Mouse (Mus musculus) hindbrain, postnatal 0 days (tissue): ENCODE results near the gene Ipo9. TPM values are rescaled to one million over a fixed set of nuclear protein-coding genes. Genes with fewer than 3 reads are reported as not detected.

Experiments
- ATAC-seq: fragments of 200-750 bp; cut with Nextera tagmentation; 2 replicates; pipeline ENCODE4 v1.8.0; 2017; ENCODE audit warnings: mild to moderate bottlenecking, moderate TSS enrichment, moderate library complexity
- DNase-seq: peaks from one replicate; pipeline ENCODE4 v3.0.0-alpha.2; 2015; ENCODE audit warnings: low spot score
- H3K27ac ChIP-seq: fragments of 300-500 bp; sonication (generic); 2 replicates; pipeline ENCODE4 v1.5.1; 2014; ENCODE audit warnings: mild to moderate bottlenecking
- H3K27me3 ChIP-seq: fragments of 300-500 bp; sonication (generic); 2 replicates; pipeline ENCODE4 v1.6.1; 2014; ENCODE audit warnings: low read length, mixed read lengths; ENCODE audit not compliant: insufficient read depth
- H3K36me3 ChIP-seq: fragments of 300-500 bp; sonication (generic); 2 replicates; pipeline ENCODE4 v1.6.1; 2014; ENCODE audit warnings: low read length, mixed read lengths; ENCODE audit not compliant: insufficient read depth
- H3K4me1 ChIP-seq: fragments of 300-500 bp; sonication (generic); 2 replicates; pipeline ENCODE4 v1.6.1; 2014; ENCODE audit warnings: antibody characterized with exemption, low read length, mixed read lengths; ENCODE audit not compliant: insufficient read depth
- H3K4me2 ChIP-seq: fragments of 300-500 bp; sonication (generic); 2 replicates; pipeline ENCODE4 v1.6.1; 2014; ENCODE audit warnings: low read depth, mild to moderate bottlenecking, low read length, moderate library complexity, mixed read lengths
- H3K4me3 ChIP-seq: fragments of 300-500 bp; sonication (generic); 2 replicates; pipeline ENCODE4 v1.5.1; 2014; ENCODE audit warnings: low read length
- H3K9ac ChIP-seq: fragments of 300-500 bp; sonication (generic); replicated peaks from 2 replicates; pipeline ENCODE4 v1.6.1; 2014; ENCODE audit warnings: mild to moderate bottlenecking, low read length, moderate library complexity, mixed read lengths
- H3K9me3 ChIP-seq: fragments of 300-500 bp; sonication (generic); 2 replicates; pipeline ENCODE4 v1.6.1; 2016; ENCODE audit warnings: low read length, mixed read lengths
- CTCF ChIP-seq: IDR thresholded peaks from 2 replicates; pipeline ENCODE4 v1.5.1; 2016; ENCODE audit warnings: antibody characterized with exemption, control low read depth, low read depth
- WGBS: fragments of 180-500 bp; shearing (Covaris S2); extraction: QIAGEN DNeasy Blood & Tissue Kit; methylation state at CpG from one replicate; pipeline ENCODE4 v1.1.7; 2014; 5-methylcytosine and 5-hydroxymethylcytosine counted together
- polyA plus RNA-seq: library from polyadenylated mRNA; unstranded; fragments of >200 nt; fragmentation: Nextera tagmentation; extraction: Ambion mirVana; gene quantifications from 2 replicates; pipeline ENCODE4 v1.2.1, GENCODE M21; 2015
- total RNA-seq: library from RNA; depleted of rRNA; stranded (reverse); fragments of >200 nt; gene quantifications from 2 replicates; pipeline ENCODE4 v1.2.3, GENCODE M21; 2014; rRNA removed

Gene Ipo9
- total RNA-seq (118 and 134 TPM in 2 replicates), polyA plus RNA-seq (90.9 and 91.1 TPM in 2 replicates)

- TF ChIP-seq CTCF = peak; percentile 70
- DNase-seq = peak; percentile 98
- ATAC-seq = peak; percentile 96
- Histone ChIP-seq H3K27ac (peak within 1 kb of the TSS; percentile 91), H3K4me1 (peaks cover 19% of the 10 kb centered on the region), H3K9ac (peak within 1 kb of the TSS; percentile 91), H3K36me3 (no peaks in the 10 kb centered on the region; the same call in 1 of the 2 replicates), H3K9me3 (no peaks in the 10 kb centered on the region), H3K4me3 (peak within 1 kb of the TSS; percentile 97), H3K27me3 (no peaks in the 10 kb centered on the region), H3K4me2 (peak within 1 kb of the TSS; percentile 59)
- under 1% methylated on average over 65 of the region's 65 CpGs for WGBS
These were observed at the start of gene Ipo9 for GRCm38 (mm10) chr1:135429901-135430668. TSS of gene Ipo9 (minus strand) at chr1:135430499.

GRCm38 (mm10) chr1:135475571-135475895 lies 45.2 kb upstream of the Ipo9 start:
- Histone ChIP-seq H3K27me3 (no peaks in the 10 kb centered on the region), H3K4me1 (no peaks in the 10 kb centered on the region), H3K9ac (no peak overlapping the region), H3K36me3 (peaks cover 17% of the 10 kb centered on the region), H3K27ac (no peak overlapping the region), H3K9me3 (no peaks in the 10 kb centered on the region), H3K4me2 (no peak overlapping the region), H3K4me3 (no peak overlapping the region)
- TF ChIP-seq CTCF = 0 out of 2 replicates have a peak, but pooled peaks have one; percentile 4
- DNase-seq (no peak), ATAC-seq (no peak)
- WGBS = 76% methylated on average over 7 of the region's 7 CpGs

GRCm38 (mm10) chr1:135474861-135475570 lies 44.7 kb upstream of the Ipo9 start:
- Histone ChIP-seq H3K4me2 (no peak overlapping the region), H3K27ac (no peak overlapping the region), H3K9ac (no peak overlapping the region), H3K27me3 (no peaks in the 10 kb centered on the region), H3K4me3 (no peak overlapping the region), H3K4me1 (no peaks in the 10 kb centered on the region), H3K9me3 (no peaks in the 10 kb centered on the region), H3K36me3 (peaks cover 22% of the 10 kb centered on the region)
- DNase-seq (no peak), ATAC-seq (no peak)
- whole genome bisulfite sequencing = 62% methylated on average over 15 of the region's 15 CpGs
- no peak for TF ChIP-seq CTCF

GRCm38 (mm10) chr1:135472536-135472935 lies 42.2 kb upstream of the Ipo9 start:
- H3K4me1 ChIP-seq = no peaks in the 10 kb centered on the region
- no peak for ATAC-seq
- TF ChIP-seq CTCF = no peak
- no peak overlapping the region for H3K27ac ChIP-seq
- 89% methylated on average over 5 of the region's 5 CpGs for WGBS
- H3K4me3 ChIP-seq = no peak overlapping the region
- no peaks in the 10 kb centered on the region for H3K9me3 ChIP-seq
- no peaks in the 10 kb centered on the region for H3K27me3 ChIP-seq
- no peak overlapping the region for H3K4me2 ChIP-seq
- no peak overlapping the region for H3K9ac ChIP-seq
- peaks cover 44% of the 10 kb centered on the region for H3K36me3 ChIP-seq
- no peak for DNase-seq

- Histone ChIP-seq H3K9me3 (no peaks in the 10 kb centered on the region), H3K27ac (no peak overlapping the region), H3K36me3 (peaks cover 52% of the 10 kb centered on the region), H3K27me3 (no peaks in the 10 kb centered on the region), H3K4me3 (no peak overlapping the region), H3K9ac (no peak overlapping the region), H3K4me1 (no peaks in the 10 kb centered on the region), H3K4me2 (no peak overlapping the region)
- WGBS = 85% methylated on average over 5 of the region's 5 CpGs
- DNase-seq = no peak
- no peak for TF ChIP-seq CTCF
- ATAC-seq = no peak
These were observed 41.4 kb upstream of the Ipo9 start for GRCm38 (mm10) chr1:135471742-135472141.

GRCm38 (mm10) chr1:135470546-135470945 lies 40.2 kb upstream of the Ipo9 start:
- no peak overlapping the region for H3K27ac ChIP-seq
- no peak overlapping the region for H3K4me2 ChIP-seq
- H3K4me3 ChIP-seq = no peak overlapping the region
- no peak for TF ChIP-seq CTCF
- WGBS = 89% methylated on average over 13 of the region's 13 CpGs
- no peak overlapping the region for H3K9ac ChIP-seq
- H3K9me3 ChIP-seq = no peaks in the 10 kb centered on the region
- H3K4me1 ChIP-seq = no peaks in the 10 kb centered on the region
- DNase-seq = no peak
- no peak for ATAC-seq
- peaks cover 62% of the 10 kb centered on the region for H3K36me3 ChIP-seq
- no peaks in the 10 kb centered on the region for H3K27me3 ChIP-seq
